Mouse (Mus musculus) right cerebral cortex, postnatal 4 days (tissue): ENCODE data around the gene Rtp3.

ENCODE experiments used
- DNase-seq: peaks from one replicate; pipeline ENCODE4 v3.0.0-alpha.2; 2022

The Rtp3 gene

GRCm38 (mm10) chr9:110990204-110990603 lies at the start of gene Rtp3:
Gene Rtp3, minus strand, starts transcription at chr9:110990583.
- DNase-seq, result no peak

DNA sequence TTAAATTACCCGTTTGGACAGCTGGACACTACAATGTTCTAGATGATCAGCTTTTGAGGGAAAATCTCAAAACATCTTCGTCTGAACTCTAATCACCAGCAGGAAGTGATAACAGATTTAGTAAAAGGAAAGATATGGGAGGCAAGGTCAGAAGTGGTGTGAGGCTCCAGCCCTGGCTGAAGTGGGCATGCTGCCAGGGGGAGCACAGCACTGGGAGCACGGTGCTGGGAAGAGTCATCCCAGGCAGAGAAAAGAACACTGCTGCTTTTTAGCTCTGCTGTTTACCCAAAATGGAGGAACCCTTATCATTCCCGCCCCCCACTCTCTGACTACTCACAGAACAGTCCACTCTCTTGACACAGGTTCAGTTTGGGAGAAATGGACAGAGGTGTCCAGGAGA lies 49.6 kb upstream of the Rtp3 start:
- no peak for DNase-seq

GRCm38 (mm10) chr9:111033717-111034116 lies 43.3 kb upstream of the Rtp3 start:
- no peak for DNase-seq

DNA sequence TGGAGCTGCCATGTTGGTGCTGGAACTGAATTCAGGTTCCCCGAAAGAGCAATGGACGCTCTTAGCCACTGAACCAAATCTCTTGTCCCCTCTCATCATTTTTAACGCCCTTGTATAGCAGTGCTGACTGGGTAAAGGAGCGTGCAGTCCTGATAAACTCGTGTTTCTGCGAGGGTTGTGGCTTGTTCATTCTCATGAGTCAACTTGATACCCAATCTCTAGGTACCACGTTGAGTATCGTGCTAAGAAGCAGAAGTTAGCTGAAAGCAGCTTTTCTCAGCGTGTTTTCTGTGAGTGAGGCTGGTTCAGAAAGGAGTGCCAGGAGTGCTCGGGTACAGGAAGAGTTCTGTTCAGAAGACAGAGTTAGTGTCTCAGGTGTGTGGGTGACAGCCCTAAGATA lies 36.4 kb upstream of the Rtp3 start:
- no peak for DNase-seq

GRCm38 (mm10) chr9:111019022-111019421 lies 28.6 kb upstream of the Rtp3 start, which contains the start of gene Ltf:
Gene Ltf, plus strand, starts transcription at chr9:111019271.
- no peak for DNase-seq

GRCm38 (mm10) chr9:111015658-111016057 lies 25.3 kb upstream of the Rtp3 start:
- no peak for DNase-seq

DNA sequence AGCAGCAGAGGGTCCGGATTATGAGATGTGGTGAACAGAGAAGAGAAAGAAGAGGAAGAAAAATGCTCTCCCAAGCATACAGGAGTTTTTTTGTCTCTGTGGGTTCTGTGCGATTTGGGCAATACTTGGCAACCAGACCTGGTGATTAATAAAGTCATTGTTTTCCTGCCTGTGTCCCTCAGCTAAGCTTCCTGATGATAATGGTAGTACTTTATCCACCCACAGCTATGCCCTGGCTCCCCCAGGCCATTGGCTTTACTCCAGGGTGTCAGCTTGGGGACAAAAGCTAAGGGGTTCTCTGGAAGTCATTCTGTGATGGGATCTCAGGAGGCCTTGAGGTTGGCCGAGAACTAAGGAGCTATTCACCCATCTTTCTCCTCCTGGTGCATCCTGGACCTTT lies 21.7 kb upstream of the Rtp3 start:
- no peak for DNase-seq

GRCm38 (mm10) chr9:111011550-111011949 lies 21.2 kb upstream of the Rtp3 start:
- DNase-seq, result no peak

DNA sequence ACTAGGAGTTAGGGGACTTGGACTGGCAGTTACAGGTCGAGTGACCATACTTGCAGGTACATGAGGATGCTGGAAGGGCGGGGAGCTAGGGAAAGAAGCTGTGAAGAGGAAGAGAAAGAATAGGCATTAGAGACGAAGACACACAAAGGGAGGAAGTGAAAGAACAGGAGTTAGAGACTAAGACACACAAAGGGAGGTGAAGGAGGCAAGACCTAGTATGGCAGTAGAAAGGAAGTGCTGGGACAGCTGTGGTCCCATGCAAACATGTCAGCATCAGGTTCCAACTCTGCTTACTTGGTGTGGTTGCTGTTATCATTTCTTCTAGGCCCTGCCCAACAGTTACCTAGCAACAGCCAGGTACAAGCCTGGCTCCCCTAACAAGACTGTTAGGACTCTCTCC lies 19.4 kb upstream of the Rtp3 start:
- DNase-seq, result no peak

GRCm38 (mm10) chr9:111006544-111006943 lies 16.2 kb upstream of the Rtp3 start:
- no peak for DNase-seq

- DNase-seq, result no peak
These were observed 12.9 kb upstream of the Rtp3 start for GRCm38 (mm10) chr9:111003279-111003678.

GRCm38 (mm10) chr9:111001621-111002020 lies 11.2 kb upstream of the Rtp3 start:
- no peak for DNase-seq

- no peak for DNase-seq
These were observed 9.5 kb upstream of the Rtp3 start for GRCm38 (mm10) chr9:110999856-111000255.

DNA sequence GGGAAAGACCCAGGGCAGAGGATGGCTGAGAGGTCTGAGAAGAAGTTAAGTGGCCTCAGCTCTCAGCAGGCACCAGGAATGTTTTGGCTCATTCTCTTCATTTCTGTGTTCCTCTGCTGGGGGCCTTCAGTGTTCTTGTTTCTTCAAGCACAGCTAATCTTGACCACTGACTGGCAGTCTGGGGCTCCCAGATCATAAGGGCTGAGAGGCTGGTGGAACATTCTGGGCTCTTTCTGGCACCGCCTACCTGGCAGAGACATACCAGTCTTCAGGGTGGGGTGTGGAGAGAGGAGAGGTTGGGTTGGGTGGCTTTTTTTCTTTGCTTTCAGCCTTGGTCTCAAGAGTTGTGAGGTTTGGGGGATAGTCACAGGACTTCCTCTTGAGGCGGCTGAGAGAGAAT lies 8.7 kb upstream of the Rtp3 start:
- no peak for DNase-seq

- DNase-seq, result peak; percentile 58
These were observed 6.9 kb upstream of the Rtp3 start for GRCm38 (mm10) chr9:110997245-110997644.

DNA sequence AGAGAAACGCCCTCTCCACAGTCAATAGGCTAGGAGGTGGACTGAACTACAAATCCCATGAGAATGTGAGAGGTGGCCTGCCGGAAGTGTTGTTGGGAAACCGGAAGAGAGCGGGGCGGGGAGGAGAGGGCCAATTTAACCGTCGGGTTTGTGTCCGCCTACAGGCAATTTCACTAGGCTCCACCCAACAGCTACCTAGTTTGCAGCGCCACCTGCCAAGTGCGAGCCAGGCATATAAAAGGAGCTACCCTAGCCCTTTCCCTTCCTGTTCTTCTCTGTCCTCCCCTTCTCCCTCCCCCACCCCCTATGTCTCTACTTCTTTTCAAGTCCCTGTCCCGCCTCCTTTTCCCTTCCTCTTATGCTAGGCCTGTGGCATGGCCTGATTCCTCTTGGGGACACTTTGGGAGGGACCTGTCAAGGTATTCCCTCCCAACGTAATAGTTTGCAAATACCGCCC lies 4.4 kb upstream of the Rtp3 start:
- DNase-seq, result peak; percentile 69

GRCm38 (mm10) chr9:110993281-110993709 lies 2.9 kb upstream of the Rtp3 start:
- no peak for DNase-seq

DNA sequence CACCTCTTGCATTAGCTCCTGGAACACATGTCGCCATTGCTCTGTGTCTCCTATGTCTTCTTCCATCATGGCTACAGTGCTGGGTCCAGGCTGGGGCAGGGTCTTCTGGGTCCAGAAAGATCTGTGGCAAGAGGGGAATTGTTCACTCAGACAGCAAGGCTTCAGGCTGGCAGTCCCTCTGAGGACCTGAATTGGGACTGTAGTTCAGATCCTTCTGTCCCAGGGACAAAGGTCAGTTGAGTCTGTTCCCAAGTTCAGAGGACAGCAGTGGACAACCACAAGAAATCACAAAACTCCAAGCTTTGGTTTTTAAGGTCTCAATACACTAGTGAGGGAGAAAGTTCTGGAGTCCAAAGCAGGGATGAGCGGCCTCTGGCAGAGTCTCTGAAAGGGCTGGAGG lies 840 bp downstream of the Rtp3 start:
- DNase-seq, result no peak

GRCm38 (mm10) chr9:110989141-110989540 lies 1.2 kb downstream of the Rtp3 start:
- DNase-seq, result no peak

DNA sequence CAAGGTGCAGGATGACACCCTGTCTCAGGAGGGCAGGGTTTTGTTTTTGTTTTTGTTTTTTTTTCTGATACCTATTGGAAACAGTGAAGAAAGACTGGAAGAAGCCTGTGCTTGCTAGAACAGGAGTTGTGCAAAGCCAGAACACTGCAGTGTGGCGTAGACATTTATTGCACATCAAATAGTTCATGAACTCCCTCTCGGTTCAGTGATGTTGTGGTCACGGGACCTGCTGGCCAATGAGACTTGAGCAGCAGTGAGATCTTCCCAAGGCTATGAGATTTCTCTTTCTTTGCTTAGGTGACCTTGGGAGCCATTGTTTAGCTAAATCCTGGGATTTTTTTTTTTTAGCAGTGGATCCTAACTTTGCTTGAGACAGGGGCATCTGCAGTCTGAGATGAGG lies 2.3 kb downstream of the Rtp3 start:
- DNase-seq, result no peak

DNA sequence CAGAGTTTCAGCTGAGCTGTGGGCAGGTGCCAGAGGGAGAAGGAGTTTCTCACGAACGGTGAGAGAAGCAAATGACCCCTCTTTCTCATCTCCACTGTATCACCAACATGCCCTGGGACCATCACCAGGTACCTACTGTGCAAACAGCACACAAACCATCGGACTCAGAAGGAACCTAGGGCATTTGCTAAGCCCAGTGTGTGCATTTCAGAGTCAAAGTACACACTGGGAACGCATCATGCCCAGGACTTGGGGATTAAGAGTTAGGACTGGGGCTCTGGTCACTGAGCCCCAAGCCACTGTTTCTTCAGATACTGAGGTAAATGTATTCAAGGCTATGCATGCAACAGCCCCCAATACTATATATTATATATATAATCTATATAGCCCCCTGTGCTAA lies 3.1 kb downstream of the Rtp3 start:
- no peak for DNase-seq

GRCm38 (mm10) chr9:110985951-110986350 lies 4.4 kb downstream of the Rtp3 start:
- DNase-seq, result no peak

DNA sequence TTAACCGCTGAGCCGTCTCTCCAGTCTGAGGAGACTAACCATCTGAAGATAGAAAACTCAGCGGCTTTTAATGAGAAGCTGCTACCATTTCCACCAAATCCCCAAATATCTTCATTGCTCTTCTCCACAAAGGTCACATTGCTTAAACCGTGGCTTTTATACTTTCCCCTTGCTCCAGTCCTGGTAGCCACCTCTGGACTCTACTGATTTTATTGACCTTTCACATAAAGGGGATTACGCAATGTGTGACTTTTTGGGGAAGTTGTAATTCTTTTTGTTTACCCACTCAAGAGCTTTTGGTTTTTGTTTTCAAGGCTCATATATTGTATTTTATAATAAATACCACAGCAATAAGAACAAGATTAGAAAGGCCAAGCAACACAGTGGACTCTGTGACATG lies 4.8 kb downstream of the Rtp3 start:
- DNase-seq, result no peak

DNA sequence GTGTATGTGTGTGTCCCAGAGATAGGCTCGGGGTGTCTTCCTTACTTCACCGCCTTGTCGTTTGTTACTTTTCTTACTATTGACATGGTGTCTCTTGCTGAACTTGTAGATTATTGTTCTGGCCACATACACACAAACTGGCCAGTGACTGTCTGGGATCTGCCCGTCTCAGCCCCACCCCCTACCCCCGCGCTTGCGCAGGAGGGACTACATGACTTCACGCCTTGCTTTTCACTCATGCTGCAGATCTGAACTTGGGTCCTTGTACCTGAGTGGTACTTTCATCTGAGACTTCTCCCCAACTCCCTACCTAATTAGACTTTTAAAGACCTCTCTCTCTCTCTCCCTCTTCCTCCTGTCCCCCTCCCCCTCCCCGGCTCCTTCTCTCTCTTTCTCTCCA lies 6.3 kb downstream of the Rtp3 start:
- DNase-seq, result no peak

DNA sequence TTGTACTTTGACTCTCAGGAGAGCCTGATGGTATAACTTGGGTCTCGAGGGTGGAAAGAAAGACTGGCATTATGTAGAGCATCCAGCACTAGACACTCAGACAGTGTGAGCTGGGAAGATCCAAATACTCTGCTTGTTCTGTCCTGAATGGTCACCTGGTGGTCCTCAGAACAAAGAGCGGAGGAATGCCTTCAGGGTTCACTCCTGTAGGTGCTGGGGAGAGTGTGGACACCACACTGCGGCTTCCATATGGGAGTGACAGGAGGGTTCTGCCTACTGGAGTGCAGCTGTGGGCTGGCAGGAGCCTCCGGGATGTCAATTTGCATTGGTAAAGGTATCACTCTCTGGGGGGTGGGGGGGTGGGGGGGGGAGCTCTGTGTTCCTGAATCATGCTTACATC lies 8.0 kb downstream of the Rtp3 start:
- no peak for DNase-seq

GRCm38 (mm10) chr9:110979411-110979810 lies 11.0 kb downstream of the Rtp3 start:
- DNase-seq, result no peak
